Mouse (Mus musculus) embryo, embryonic 9.5 days (tissue): ENCODE data around the gene Sppl2b.
"Not testable (repeated sequence)": the region's sequence is repeated elsewhere in the genome, so short reads cannot be mapped to it uniquely, and the experiment has no call there.

Experiments
- DNase-seq: peaks from one replicate; pipeline ENCODE4 v3.0.0-alpha.2; 2017; ENCODE audit errors: extremely low spot score

Gene Sppl2b

GRCm38 (mm10) chr10:80823847-80824643, 31.0 kb upstream of the Sppl2b start:
- no peak for DNase-seq

GRCm38 (mm10) chr10:80824827-80825226, 30.2 kb upstream of the Sppl2b start:
- no peak for DNase-seq

GRCm38 (mm10) chr10:80826151-80827062, 28.7 kb upstream of the Sppl2b start, which contains the start of gene Oaz1:
Gene Oaz1, plus strand, starts transcription at chr10:80826656.
- peak; percentile 97 for DNase-seq

GRCm38 (mm10) chr10:80827063-80827869, 27.8 kb upstream of the Sppl2b start:
- DNase-seq = no peak

- DNase-seq = no peak
Measured at GRCm38 (mm10) chr10:80827870-80828420, 27.1 kb upstream of the Sppl2b start.

- not testable (repeated sequence) for DNase-seq
Measured at GRCm38 (mm10) chr10:80828587-80828986, 26.5 kb upstream of the Sppl2b start.

- no peak for DNase-seq
Measured at GRCm38 (mm10) chr10:80829359-80830278, 25.5 kb upstream of the Sppl2b start.

GRCm38 (mm10) chr10:80831136-80831535, 23.9 kb upstream of the Sppl2b start:
- DNase-seq = peak; percentile 79

- DNase-seq = no peak
Measured at GRCm38 (mm10) chr10:80832818-80833217, 22.3 kb upstream of the Sppl2b start.

GRCm38 (mm10) chr10:80835617-80836016, 19.5 kb upstream of the Sppl2b start:
- no peak for DNase-seq

GRCm38 (mm10) chr10:80836949-80837379, 18.1 kb upstream of the Sppl2b start:
- no peak for DNase-seq

- no peak for DNase-seq
Measured at GRCm38 (mm10) chr10:80837827-80838226, 17.2 kb upstream of the Sppl2b start.

GRCm38 (mm10) chr10:80838346-80838912, 16.6 kb upstream of the Sppl2b start:
- DNase-seq = no peak

- no peak for DNase-seq
Measured at GRCm38 (mm10) chr10:80839848-80840247, 15.2 kb upstream of the Sppl2b start.

GRCm38 (mm10) chr10:80841685-80842084, 13.4 kb upstream of the Sppl2b start:
- DNase-seq = no peak

GRCm38 (mm10) chr10:80842334-80842733, 12.7 kb upstream of the Sppl2b start:
- no peak for DNase-seq

GRCm38 (mm10) chr10:80843087-80843930, 11.8 kb upstream of the Sppl2b start:
- DNase-seq = no peak

GRCm38 (mm10) chr10:80843931-80844547, 11.0 kb upstream of the Sppl2b start, which contains the start of gene Lingo3:
Gene Lingo3, minus strand, starts transcription at chr10:80844039.
- DNase-seq = no peak
